Mouse (Mus musculus) kidney, postnatal 0 days (tissue): Measurements from ENCODE around the gene Clmn. TPM values are rescaled to one million over a fixed set of nuclear protein-coding genes. Genes with fewer than 3 reads are reported as not detected.

ENCODE experiments used
- ATAC-seq: fragments of 200-750 bp; cut with Nextera tagmentation; replicated peaks from 2 replicates; pipeline ENCODE4 v1.8.0; 2017; ENCODE audit warnings: low read depth, moderate number of reproducible peaks, moderate TSS enrichment, moderate library complexity; ENCODE audit not compliant: low FRiP score
- DNase-seq: peaks from one replicate; pipeline ENCODE4 v3.0.0-alpha.2; 2016; ENCODE audit warnings: low spot score
- H3K27ac ChIP-seq: fragments of 300-500 bp; sonication (generic); 2 replicates; pipeline ENCODE4 v1.5.1; 2014; ENCODE audit warnings: mild to moderate bottlenecking
- H3K27me3 ChIP-seq: fragments of 300-500 bp; sonication (generic); 2 replicates; pipeline ENCODE4 v1.6.1; 2014; ENCODE audit warnings: low read length, mixed read lengths; ENCODE audit not compliant: insufficient read depth
- H3K36me3 ChIP-seq: fragments of 300-500 bp; sonication (generic); 2 replicates; pipeline ENCODE4 v1.6.1; 2014; ENCODE audit warnings: low read length, mixed read lengths; ENCODE audit not compliant: insufficient read depth
- H3K4me1 ChIP-seq: fragments of 300-500 bp; sonication (generic); replicated peaks from 2 replicates; pipeline ENCODE4 v1.6.1; 2014; ENCODE audit warnings: antibody characterized with exemption, low read length, mixed read lengths; ENCODE audit not compliant: insufficient read depth
- H3K4me2 ChIP-seq: fragments of 300-500 bp; sonication (generic); 2 replicates; pipeline ENCODE4 v1.6.1; 2014; ENCODE audit warnings: mild to moderate bottlenecking, low read length, moderate library complexity, mixed read lengths
- H3K4me3 ChIP-seq: fragments of 300-500 bp; sonication (generic); replicated peaks from 2 replicates; pipeline ENCODE4 v1.5.1; 2014; ENCODE audit warnings: low read depth, low read length
- H3K9ac ChIP-seq: fragments of 300-500 bp; sonication (generic); 2 replicates; pipeline ENCODE4 v1.6.1; 2014; ENCODE audit warnings: low read depth, low read length
- H3K9me3 ChIP-seq: fragments of 300-500 bp; sonication (generic); replicated peaks from 2 replicates; pipeline ENCODE4 v1.6.1; 2016; ENCODE audit warnings: low read length, inconsistent platforms, mixed read lengths
- CTCF ChIP-seq: IDR thresholded peaks from 2 replicates; pipeline ENCODE4 v1.5.1; 2016; ENCODE audit warnings: antibody characterized with exemption, low read depth, mild to moderate bottlenecking, moderate library complexity
- WGBS: fragments of 180-500 bp; shearing (Covaris S2); extraction: QIAGEN DNeasy Blood & Tissue Kit; methylation state at CpG from one replicate; pipeline ENCODE4 v1.1.7; 2014; 5-methylcytosine and 5-hydroxymethylcytosine counted together
- polyA plus RNA-seq: library from polyadenylated mRNA; unstranded; fragments of >200 nt; fragmentation: Nextera tagmentation; extraction: Ambion mirVana; gene quantifications from 2 replicates; pipeline ENCODE4 v1.2.1, GENCODE M21; 2015

Gene Clmn
- polyA plus RNA-seq, 1 experiment from 2014 or later = 6.0 TPM

GRCm38 (mm10) chr12:104907133-104907532 lies 42.3 kb upstream of the Clmn start:
- DNase-seq (no peak), ATAC-seq (no peak)
- Histone ChIP-seq H3K27ac (no peak overlapping the region), H3K4me1 (peaks cover 10% of the 10 kb centered on the region), H3K36me3 (no peaks in the 10 kb centered on the region), H3K4me3 (no peak overlapping the region), H3K27me3 (no peaks in the 10 kb centered on the region), H3K4me2 (no peak overlapping the region), H3K9ac (no peak overlapping the region), H3K9me3 (no peaks in the 10 kb centered on the region)
- WGBS = 92% methylated on average over 2 of the region's 2 CpGs
- TF ChIP-seq CTCF = no peak

DNA sequence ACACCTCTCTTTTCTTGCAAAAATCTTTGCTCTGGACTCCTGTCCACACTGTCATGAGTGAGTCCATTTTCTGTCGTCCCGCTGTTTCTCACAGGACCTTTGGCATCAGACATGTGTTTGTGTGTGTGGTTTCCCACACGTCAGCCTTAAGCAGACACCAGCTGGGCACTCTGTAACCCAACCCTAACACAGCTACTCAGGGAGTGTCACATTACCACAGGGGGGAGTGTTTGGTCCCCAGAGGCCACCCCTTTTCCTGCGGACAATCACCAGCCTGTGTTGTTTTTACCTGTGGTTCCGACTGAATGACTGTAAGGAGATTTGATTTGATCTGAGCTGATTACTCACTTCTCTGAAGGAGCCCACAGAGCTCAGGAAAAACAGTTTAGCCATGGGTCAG lies 39.3 kb upstream of the Clmn start:
- ATAC-seq = peak; percentile 85
- H3K27ac ChIP-seq = peak overlapping the region; percentile 51; the same call in 1 of the 2 replicates
- H3K4me2 ChIP-seq = no peak overlapping the region
- no peaks in the 10 kb centered on the region for H3K36me3 ChIP-seq
- peak; percentile 7; the same call in 1 of the 2 replicates for TF ChIP-seq CTCF
- DNase-seq = peak; percentile 64
- no peaks in the 10 kb centered on the region for H3K9me3 ChIP-seq
- H3K4me1 ChIP-seq = peaks cover 15% of the 10 kb centered on the region
- H3K27me3 ChIP-seq = no peaks in the 10 kb centered on the region
- 6% methylated on average over 5 of the region's 5 CpGs for WGBS
- H3K4me3 ChIP-seq = no peak overlapping the region
- H3K9ac ChIP-seq = no peak overlapping the region

GRCm38 (mm10) chr12:104902392-104903053 lies 37.6 kb upstream of the Clmn start:
- ATAC-seq = no peak
- H3K9me3 ChIP-seq = no peaks in the 10 kb centered on the region
- H3K36me3 ChIP-seq = no peaks in the 10 kb centered on the region
- TF ChIP-seq CTCF = no peak
- H3K9ac ChIP-seq = no peak overlapping the region
- DNase-seq = no peak
- no peak overlapping the region for H3K27ac ChIP-seq
- no peaks in the 10 kb centered on the region for H3K27me3 ChIP-seq
- H3K4me2 ChIP-seq = no peak overlapping the region
- no peak overlapping the region for H3K4me3 ChIP-seq
- WGBS = 75% methylated on average over 13 of the region's 13 CpGs
- H3K4me1 ChIP-seq = peaks cover 13% of the 10 kb centered on the region; the same call in 1 of the 2 replicates

- Histone ChIP-seq H3K4me1 (peaks cover 16% of the 10 kb centered on the region; the same call in 1 of the 2 replicates), H3K27ac (no peak overlapping the region), H3K4me2 (no peak overlapping the region), H3K9me3 (no peaks in the 10 kb centered on the region), H3K27me3 (no peaks in the 10 kb centered on the region), H3K4me3 (no peak overlapping the region), H3K36me3 (no peaks in the 10 kb centered on the region), H3K9ac (no peak overlapping the region)
- no peak for DNase-seq
- ATAC-seq = no peak
- WGBS = 44% methylated on average over 8 of the region's 8 CpGs
- no peak for TF ChIP-seq CTCF
These were observed 36.4 kb upstream of the Clmn start for GRCm38 (mm10) chr12:104901320-104901719.

GRCm38 (mm10) chr12:104899835-104900234 lies 35.0 kb upstream of the Clmn start:
- Histone ChIP-seq H3K9me3 (no peaks in the 10 kb centered on the region), H3K4me2 (no peak overlapping the region), H3K27ac (0 out of 2 replicates have a peak overlapping the region, but pooled peaks have one; percentile 54), H3K4me1 (peaks cover 16% of the 10 kb centered on the region; the same call in 1 of the 2 replicates), H3K27me3 (no peaks in the 10 kb centered on the region), H3K4me3 (no peak overlapping the region), H3K36me3 (no peaks in the 10 kb centered on the region), H3K9ac (no peak overlapping the region)
- DNase-seq (no peak), ATAC-seq (no peak)
- 63% methylated on average over 3 of the region's 3 CpGs for WGBS
- TF ChIP-seq CTCF = no peak

DNA sequence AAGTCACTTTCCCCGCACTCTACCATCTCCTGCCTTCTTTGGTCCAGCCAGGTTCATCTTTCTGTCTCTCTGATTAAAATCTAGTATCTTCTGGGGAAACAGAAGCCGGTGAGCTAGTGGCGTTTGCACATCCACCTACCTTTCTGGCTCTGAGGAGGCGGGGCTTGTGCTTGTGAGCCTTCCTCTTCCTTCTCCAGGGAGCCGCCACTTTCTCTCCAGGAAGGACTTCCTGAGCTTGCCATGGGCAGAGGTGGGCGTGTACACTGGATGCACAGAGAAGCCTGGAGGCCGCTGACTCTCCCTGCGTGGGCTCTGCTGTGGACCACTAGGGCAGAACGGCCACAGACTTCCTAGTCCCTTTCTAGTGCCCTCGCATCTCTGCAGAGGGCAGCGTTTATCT lies 34.3 kb upstream of the Clmn start:
- Histone ChIP-seq H3K27me3 (no peaks in the 10 kb centered on the region), H3K36me3 (no peaks in the 10 kb centered on the region), H3K4me3 (no peak overlapping the region), H3K4me2 (no peak overlapping the region), H3K27ac (peak overlapping the region; percentile 54; the same call in 1 of the 2 replicates), H3K4me1 (peaks cover 10% of the 10 kb centered on the region; the same call in 1 of the 2 replicates), H3K9me3 (no peaks in the 10 kb centered on the region), H3K9ac (no peak overlapping the region)
- peak; percentile 30 for DNase-seq
- 46% methylated on average over 11 of the region's 11 CpGs for WGBS
- TF ChIP-seq CTCF = no peak
- ATAC-seq = no peak

- Histone ChIP-seq H3K4me2 (no peak overlapping the region), H3K4me1 (peaks cover 8% of the 10 kb centered on the region; the same call in 1 of the 2 replicates), H3K27ac (peak overlapping the region; percentile 54; the same call in 1 of the 2 replicates), H3K36me3 (no peaks in the 10 kb centered on the region), H3K27me3 (no peaks in the 10 kb centered on the region), H3K4me3 (no peak overlapping the region), H3K9me3 (no peaks in the 10 kb centered on the region), H3K9ac (no peak overlapping the region)
- TF ChIP-seq CTCF = peak; percentile 40; the same call in 1 of the 2 replicates
- ATAC-seq = peak; percentile 52
- WGBS = 76% methylated on average over 9 of the region's 9 CpGs
- no peak for DNase-seq
These were observed 33.8 kb upstream of the Clmn start for GRCm38 (mm10) chr12:104898718-104899117.
